Mouse (Mus musculus): Measurements from ENCODE around the gene Tnfrsf21. TPM values are rescaled to one million over a fixed set of nuclear protein-coding genes. Genes with fewer than 3 reads are reported as not detected.

Gene Tnfrsf21
- polyA plus RNA-seq, 1 experiment from 2014 or later: 29.4 TPM

DNA sequence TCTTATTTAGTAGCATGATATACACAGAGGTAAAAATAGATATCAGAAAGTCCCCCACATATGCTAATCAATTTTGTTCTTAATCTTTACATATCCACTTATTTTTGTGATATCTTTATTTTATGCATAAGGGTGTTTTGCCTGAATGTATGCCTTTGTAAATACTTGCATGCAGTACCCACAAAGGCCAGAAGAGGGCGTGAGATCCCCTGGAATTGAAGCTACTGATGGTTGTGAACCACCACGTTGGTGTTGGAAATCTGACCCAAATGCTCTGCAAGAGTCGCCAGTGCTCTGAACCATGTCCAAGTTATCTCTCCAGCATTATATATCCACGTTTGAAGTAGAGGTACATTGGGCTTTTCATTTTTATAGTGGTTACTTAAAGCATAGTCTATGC is 28.7 kb upstream of the Tnfrsf21 start:
- Histone ChIP-seq H3K4me3 (ENCODE audit: low read depth, low read length) (no peak overlapping the region), H3K4me2 (no peak overlapping the region), H3K9me3 (ENCODE audit: control insufficient read depth, low read length) (no peaks in the 10 kb centered on the region), H3K36me3 (ENCODE audit: control insufficient read depth, insufficient read depth, low read length) (no peaks in the 10 kb centered on the region), H3K4me1 (ENCODE audit: control insufficient read depth, insufficient read depth, low read length) (no peaks in the 10 kb centered on the region), H3K9ac (ENCODE audit: low read length) (no peak overlapping the region), H3K27me3 (ENCODE audit: control insufficient read depth, insufficient read depth, low read length) (no peaks in the 10 kb centered on the region), H3K27ac (ENCODE audit: low read depth, low read length) (no peak overlapping the region)
- WGBS: 29% methylated on average over 4 of the region's 4 CpGs
- DNase-seq (ENCODE audit: low spot score, missing footprints): peak; percentile 82
- ATAC-seq (ENCODE audit: low FRiP score): no peak

DNA sequence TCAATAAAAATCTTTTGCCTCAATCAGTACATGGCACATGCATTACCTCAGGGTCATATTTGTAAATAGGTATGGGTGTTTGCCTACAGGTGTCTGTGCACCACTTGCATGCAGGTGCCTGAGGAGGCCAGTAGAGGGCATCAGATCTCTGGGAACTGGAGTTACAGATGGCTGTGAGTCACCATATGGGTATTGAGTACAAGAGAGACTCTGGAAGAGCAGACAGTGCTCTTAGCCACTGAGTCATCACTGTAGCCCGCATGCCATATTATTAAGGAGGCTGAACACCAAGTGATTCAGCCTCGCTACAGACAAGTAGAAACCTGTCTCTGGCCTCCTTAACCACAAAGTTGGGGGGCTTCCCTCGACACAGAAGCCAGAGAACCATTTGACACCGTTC is 26.4 kb upstream of the Tnfrsf21 start:
- Histone ChIP-seq H3K27me3 (ENCODE audit: control insufficient read depth, insufficient read depth, low read length) (no peaks in the 10 kb centered on the region), H3K4me1 (ENCODE audit: control insufficient read depth, insufficient read depth, low read length) (no peaks in the 10 kb centered on the region), H3K4me3 (ENCODE audit: low read depth, low read length) (no peak overlapping the region), H3K9ac (ENCODE audit: low read length) (no peak overlapping the region), H3K27ac (ENCODE audit: low read depth, low read length) (no peak overlapping the region), H3K36me3 (ENCODE audit: control insufficient read depth, insufficient read depth, low read length) (no peaks in the 10 kb centered on the region), H3K9me3 (ENCODE audit: control insufficient read depth, low read length) (no peaks in the 10 kb centered on the region), H3K4me2 (no peak overlapping the region)
- ATAC-seq (ENCODE audit: low FRiP score) (no peak), DNase-seq (ENCODE audit: low spot score, missing footprints) (peak; percentile 57)
- WGBS: 95% methylated on average over 4 of the region's 4 CpGs

DNA sequence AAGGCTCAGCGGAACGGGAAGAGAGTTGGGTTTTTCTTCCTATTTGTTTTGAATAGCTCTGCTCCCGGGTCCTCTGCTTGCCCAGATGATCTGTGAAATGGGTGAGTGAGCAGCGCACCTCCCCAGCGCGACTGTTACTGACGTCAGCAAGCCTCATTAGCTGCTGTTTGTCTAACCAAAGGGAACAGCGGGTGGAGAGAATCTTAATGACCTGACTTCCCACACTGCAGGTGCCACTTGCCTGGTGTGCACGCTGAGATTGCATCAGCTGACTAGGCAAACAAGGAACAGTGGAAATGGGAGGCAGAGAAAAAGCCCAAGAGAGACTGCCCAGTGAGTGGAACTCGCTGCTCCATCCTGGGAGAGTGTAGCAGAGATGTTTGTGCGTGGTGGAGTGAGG is 25.2 kb upstream of the Tnfrsf21 start:
- H3K9ac ChIP-seq (ENCODE audit: low read length): no peak overlapping the region
- no peak overlapping the region for H3K27ac ChIP-seq (ENCODE audit: low read depth, low read length)
- H3K27me3 ChIP-seq (ENCODE audit: control insufficient read depth, insufficient read depth, low read length): no peaks in the 10 kb centered on the region
- H3K9me3 ChIP-seq (ENCODE audit: control insufficient read depth, low read length): no peaks in the 10 kb centered on the region
- WGBS: 64% methylated on average over 11 of the region's 11 CpGs
- DNase-seq (ENCODE audit: low spot score, missing footprints): peak; percentile 73
- no peaks in the 10 kb centered on the region for H3K4me1 ChIP-seq (ENCODE audit: control insufficient read depth, insufficient read depth, low read length)
- ATAC-seq (ENCODE audit: low FRiP score): no peak
- no peak overlapping the region for H3K4me2 ChIP-seq
- H3K36me3 ChIP-seq (ENCODE audit: control insufficient read depth, insufficient read depth, low read length): no peaks in the 10 kb centered on the region
- no peak overlapping the region for H3K4me3 ChIP-seq (ENCODE audit: low read depth, low read length)

DNA sequence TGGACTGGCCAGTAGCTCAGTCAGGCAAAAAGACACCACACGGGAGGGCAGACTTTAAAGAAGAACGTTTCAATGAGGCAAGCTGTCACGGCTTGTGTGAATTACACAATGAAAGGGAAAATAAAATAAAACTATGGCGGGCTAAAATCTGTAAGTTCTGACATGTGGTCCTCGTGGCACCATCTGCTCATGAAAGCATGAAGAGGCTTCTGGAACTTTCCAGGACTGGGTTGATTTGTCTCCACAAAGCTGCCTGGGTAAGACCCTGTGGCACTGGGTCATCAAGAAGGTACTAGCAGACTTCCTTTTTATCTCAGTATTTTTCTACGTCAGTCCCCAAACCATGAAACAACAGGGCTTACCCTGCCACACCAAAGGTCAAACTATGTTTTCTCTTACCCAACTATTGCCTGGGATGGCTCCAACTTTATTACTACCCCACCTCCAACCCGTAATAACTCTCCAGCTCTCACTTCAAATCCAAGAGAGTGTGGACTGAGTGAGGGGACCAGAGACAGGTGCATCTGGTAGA is 16.8 kb upstream of the Tnfrsf21 start:
- Histone ChIP-seq H3K4me2 (no peak overlapping the region), H3K36me3 (ENCODE audit: control insufficient read depth, insufficient read depth, low read length) (no peaks in the 10 kb centered on the region), H3K4me3 (ENCODE audit: low read depth, low read length) (no peak overlapping the region), H3K4me1 (ENCODE audit: control insufficient read depth, insufficient read depth, low read length) (no peaks in the 10 kb centered on the region), H3K9me3 (ENCODE audit: control insufficient read depth, low read length) (no peaks in the 10 kb centered on the region), H3K27me3 (ENCODE audit: control insufficient read depth, insufficient read depth, low read length) (no peaks in the 10 kb centered on the region), H3K9ac (ENCODE audit: low read length) (no peak overlapping the region), H3K27ac (ENCODE audit: low read depth, low read length) (no peak overlapping the region)
- ATAC-seq (ENCODE audit: low FRiP score) (no peak), DNase-seq (ENCODE audit: low spot score, missing footprints) (no peak)
- WGBS: 80% methylated on average over 7 of the region's 7 CpGs

DNA sequence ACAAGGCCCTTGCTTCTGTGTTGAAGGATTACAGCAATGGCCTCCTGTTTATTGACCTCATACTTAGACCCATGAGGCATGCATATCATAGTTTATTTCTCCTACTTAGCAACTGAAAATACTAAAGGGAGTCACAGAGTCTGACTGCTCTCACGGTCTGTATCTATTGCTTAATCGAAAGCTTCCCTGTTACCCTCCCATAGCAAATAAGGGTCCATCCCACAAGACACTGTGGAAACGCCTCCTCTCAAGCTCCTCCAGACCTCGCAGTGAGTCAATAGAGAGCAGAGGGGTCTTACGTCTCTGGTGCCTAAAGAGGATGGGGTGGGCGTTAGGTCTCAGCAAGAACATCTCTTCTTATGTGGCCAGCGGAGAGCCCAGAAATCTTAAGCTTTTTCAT is 15.8 kb upstream of the Tnfrsf21 start:
- no peaks in the 10 kb centered on the region for H3K9me3 ChIP-seq (ENCODE audit: control insufficient read depth, low read length)
- no peaks in the 10 kb centered on the region for H3K36me3 ChIP-seq (ENCODE audit: control insufficient read depth, insufficient read depth, low read length)
- H3K4me1 ChIP-seq (ENCODE audit: control insufficient read depth, insufficient read depth, low read length): no peaks in the 10 kb centered on the region
- no peak overlapping the region for H3K27ac ChIP-seq (ENCODE audit: low read depth, low read length)
- DNase-seq (ENCODE audit: low spot score, missing footprints) (no peak), ATAC-seq (ENCODE audit: low FRiP score) (no peak)
- no peak overlapping the region for H3K4me2 ChIP-seq
- no peaks in the 10 kb centered on the region for H3K27me3 ChIP-seq (ENCODE audit: control insufficient read depth, insufficient read depth, low read length)
- no peak overlapping the region for H3K4me3 ChIP-seq (ENCODE audit: low read depth, low read length)
- WGBS: 90% methylated on average over 7 of the region's 7 CpGs
- H3K9ac ChIP-seq (ENCODE audit: low read length): no peak overlapping the region

DNA sequence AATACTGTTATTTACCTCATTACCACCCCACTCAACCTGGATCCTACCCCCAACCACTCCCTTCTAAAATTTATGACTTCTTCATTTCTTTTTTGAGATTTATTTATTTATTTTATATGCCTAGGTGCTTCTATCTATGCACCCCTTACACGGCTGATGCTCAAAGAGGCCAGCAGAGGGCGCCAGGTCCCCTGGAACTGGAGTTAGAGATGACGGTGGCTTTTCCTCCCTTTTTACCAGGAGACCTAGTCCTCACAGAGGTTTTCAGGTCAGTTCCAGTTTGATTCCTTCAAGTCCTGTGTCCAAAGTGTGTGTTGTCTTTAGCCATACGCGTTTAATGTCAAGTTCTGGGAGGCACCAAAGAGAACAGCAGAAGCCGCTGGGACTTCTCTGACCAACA is 3.6 kb upstream of the Tnfrsf21 start:
- H3K27me3 ChIP-seq (ENCODE audit: control insufficient read depth, insufficient read depth, low read length): no peaks in the 10 kb centered on the region
- WGBS: 18% methylated on average over 6 of the region's 6 CpGs
- no peak for ATAC-seq (ENCODE audit: low FRiP score)

DNA sequence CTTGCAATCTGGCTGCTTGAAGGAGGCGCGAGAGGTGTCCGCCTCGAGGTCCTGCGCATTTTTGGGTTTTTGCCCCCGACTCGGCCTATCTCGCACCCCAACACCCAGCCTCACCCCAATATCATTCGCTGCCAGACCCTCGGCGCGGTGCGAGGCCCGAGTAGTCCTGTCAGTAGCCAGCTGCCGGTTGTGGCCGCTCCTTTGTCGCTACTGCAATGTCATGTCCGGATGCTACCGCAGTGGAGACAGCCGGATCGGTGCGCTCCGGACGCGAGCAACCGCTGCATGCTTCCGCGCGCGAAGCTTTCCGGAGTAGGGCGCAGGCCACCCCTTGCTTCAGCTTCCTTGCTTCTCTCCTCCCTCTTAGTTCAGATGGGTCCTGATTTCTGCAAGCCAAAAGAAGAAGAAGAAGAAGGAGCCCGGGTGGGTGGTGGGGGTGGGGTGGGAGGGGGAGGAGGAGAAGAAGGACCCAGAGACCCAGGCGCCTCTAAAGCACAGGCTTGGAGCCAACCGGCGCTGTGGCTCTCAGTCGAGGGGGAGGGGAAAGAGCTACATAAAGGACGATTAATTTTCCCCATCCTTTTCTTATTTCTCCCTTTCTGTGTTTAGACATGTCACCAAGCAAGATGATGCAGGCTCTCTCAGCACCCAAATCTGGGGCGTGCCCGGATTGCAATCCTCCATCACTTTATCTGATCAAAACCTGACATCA is 1.1 kb downstream of the Tnfrsf21 start:
- H3K27ac ChIP-seq (ENCODE audit: low read depth, low read length): no peak overlapping the region; the same call in 1 of the 2 replicates
- H3K27me3 ChIP-seq (ENCODE audit: control insufficient read depth, insufficient read depth, low read length): no peaks in the 10 kb centered on the region
- no peaks in the 10 kb centered on the region for H3K4me1 ChIP-seq (ENCODE audit: control insufficient read depth, insufficient read depth, low read length)
- H3K9me3 ChIP-seq (ENCODE audit: control insufficient read depth, low read length): no peaks in the 10 kb centered on the region
- peak overlapping the region; percentile 80 for H3K4me3 ChIP-seq (ENCODE audit: low read depth, low read length)
- 1% methylated on average over 39 of the region's 40 CpGs for WGBS
- ATAC-seq (ENCODE audit: low FRiP score) (peak; percentile 63), DNase-seq (ENCODE audit: low spot score, missing footprints) (peak; percentile 97)
- peak overlapping the region; percentile 92 for H3K9ac ChIP-seq (ENCODE audit: low read length)
- H3K36me3 ChIP-seq (ENCODE audit: control insufficient read depth, insufficient read depth, low read length): no peaks in the 10 kb centered on the region
- H3K4me2 ChIP-seq: peak overlapping the region; percentile 86

More for the DNA sequence above, 3.6 kb upstream of the Tnfrsf21 start:
- no peaks in the 10 kb centered on the region for H3K9me3 ChIP-seq (ENCODE audit: control insufficient read depth, low read length)
- H3K4me2 ChIP-seq: no peak overlapping the region
- H3K36me3 ChIP-seq (ENCODE audit: control insufficient read depth, insufficient read depth, low read length): no peaks in the 10 kb centered on the region
- H3K4me3 ChIP-seq (ENCODE audit: low read depth, low read length): no peak overlapping the region
- peak; percentile 92 for DNase-seq (ENCODE audit: low spot score, missing footprints)
- H3K27ac ChIP-seq (ENCODE audit: low read depth, low read length): no peak overlapping the region
- H3K9ac ChIP-seq (ENCODE audit: low read length): no peak overlapping the region
- no peaks in the 10 kb centered on the region for H3K4me1 ChIP-seq (ENCODE audit: control insufficient read depth, insufficient read depth, low read length)

DNA sequence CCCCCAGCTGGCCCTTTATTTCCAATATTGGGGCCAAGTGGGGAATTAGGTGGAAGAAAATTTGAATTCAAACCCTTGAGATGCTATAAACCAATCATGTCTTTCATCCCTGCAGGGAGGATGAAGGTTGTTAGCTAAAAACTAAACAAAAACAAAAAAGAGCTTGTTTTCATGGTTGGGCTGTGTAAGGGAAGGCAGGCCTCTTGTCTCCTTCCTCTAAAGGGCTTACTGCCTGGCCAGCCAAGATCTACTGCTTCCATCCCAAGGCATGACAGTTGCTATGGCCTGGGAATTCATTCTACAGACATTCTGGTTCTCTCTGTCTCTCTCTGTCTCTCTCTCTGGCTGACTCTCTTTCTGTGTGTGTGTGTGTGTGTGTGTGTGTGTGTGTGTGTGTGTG is 1.7 kb downstream of the Tnfrsf21 start:
- Histone ChIP-seq H3K9me3 (ENCODE audit: control insufficient read depth, low read length) (no peaks in the 10 kb centered on the region), H3K4me2 (peak overlapping the region; percentile 86), H3K36me3 (ENCODE audit: control insufficient read depth, insufficient read depth, low read length) (no peaks in the 10 kb centered on the region), H3K4me3 (ENCODE audit: low read depth, low read length) (peak overlapping the region; percentile 80), H3K4me1 (ENCODE audit: control insufficient read depth, insufficient read depth, low read length) (no peaks in the 10 kb centered on the region), H3K9ac (ENCODE audit: low read length) (peak overlapping the region; percentile 92), H3K27ac (ENCODE audit: low read depth, low read length) (no peak overlapping the region), H3K27me3 (ENCODE audit: control insufficient read depth, insufficient read depth, low read length) (no peaks in the 10 kb centered on the region)
- ATAC-seq (ENCODE audit: low FRiP score): no peak
- DNase-seq (ENCODE audit: low spot score, missing footprints): no peak

DNA sequence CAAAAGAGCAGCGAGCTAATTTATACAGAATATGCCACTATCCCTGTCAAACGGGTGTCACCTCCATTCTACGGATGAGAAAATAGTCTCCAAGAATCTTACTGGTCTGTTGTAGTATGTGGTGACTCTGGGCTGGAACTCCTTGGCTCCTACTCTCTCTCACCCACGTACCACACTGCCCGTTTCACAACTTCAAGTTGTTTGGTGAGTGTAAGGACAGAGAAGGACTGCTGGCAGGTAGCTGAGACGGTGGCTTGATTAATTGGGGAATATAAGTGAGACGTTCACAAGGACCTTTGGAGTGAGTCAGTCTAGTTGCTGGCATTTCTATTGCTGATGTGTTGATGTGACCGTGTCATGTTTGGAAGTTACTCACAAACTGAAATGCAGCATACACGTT is 3.3 kb downstream of the Tnfrsf21 start:
- Histone ChIP-seq H3K9ac (ENCODE audit: low read length) (no peak overlapping the region), H3K4me3 (ENCODE audit: low read depth, low read length) (no peak overlapping the region), H3K27me3 (ENCODE audit: control insufficient read depth, insufficient read depth, low read length) (no peaks in the 10 kb centered on the region), H3K4me2 (no peak overlapping the region), H3K36me3 (ENCODE audit: control insufficient read depth, insufficient read depth, low read length) (no peaks in the 10 kb centered on the region), H3K27ac (ENCODE audit: low read depth, low read length) (no peak overlapping the region), H3K4me1 (ENCODE audit: control insufficient read depth, insufficient read depth, low read length) (no peaks in the 10 kb centered on the region), H3K9me3 (ENCODE audit: control insufficient read depth, low read length) (no peaks in the 10 kb centered on the region)
- peak; percentile 78 for DNase-seq (ENCODE audit: low spot score, missing footprints)
- ATAC-seq (ENCODE audit: low FRiP score): no peak
- WGBS: 91% methylated on average over 9 of the region's 9 CpGs
